Mouse (Mus musculus): Measurements from ENCODE around the gene Cars2. TPM values are rescaled to one million over a fixed set of nuclear protein-coding genes. Genes with fewer than 3 reads are reported as not detected.

Gene Cars2
- 23.3 and 25.3 TPM in 2 replicates for polyA plus RNA-seq (2015; fragmentation: Nextera tagmentation; extraction: Ambion mirVana)

DNA sequence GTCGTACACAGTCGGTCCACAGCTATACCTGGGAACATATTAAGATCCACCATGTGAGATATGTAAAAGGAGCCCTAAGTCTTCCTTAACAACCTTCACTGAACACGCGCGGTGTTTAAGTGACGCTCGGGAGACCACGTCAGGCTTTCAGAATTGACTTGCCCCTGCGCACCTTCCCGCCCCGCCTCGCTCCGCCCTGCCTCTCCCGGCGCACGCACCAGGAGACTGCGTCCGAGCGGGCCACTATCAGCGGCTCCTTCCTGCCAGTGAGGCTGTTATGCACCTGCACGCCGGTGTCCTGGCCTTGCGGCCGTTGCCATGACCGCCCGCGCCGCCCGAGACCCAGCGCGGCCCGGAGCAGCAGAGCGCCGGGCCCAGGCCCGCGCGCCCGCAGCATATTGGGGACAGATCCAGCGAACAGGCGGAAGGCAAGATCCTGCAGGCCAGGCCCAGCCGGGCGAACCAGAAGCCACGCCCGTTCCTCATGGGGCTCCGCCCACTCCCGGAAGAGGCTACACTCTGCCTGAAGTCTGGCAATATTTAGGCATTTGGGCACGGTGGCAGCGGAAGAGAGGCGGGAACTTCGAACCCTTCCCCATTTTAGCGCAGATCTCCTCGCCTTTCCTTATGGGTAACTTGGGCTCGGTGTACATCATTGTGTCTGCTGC, at the start of gene Cars2:
Gene Cars2, minus strand, starts transcription at position 503 of the 668 bp plus-strand sequence.
- Histone ChIP-seq H3K9me3 (no peaks in the 10 kb centered on the region), H3K4me2 (replicated peaks) (peak within 1 kb of the TSS; percentile 73), H3K36me3 (peaks cover 18% of the 10 kb centered on the region), H3K27me3 (no peaks in the 10 kb centered on the region), H3K4me3 (peak within 1 kb of the TSS; percentile 68), H3K4me1 (peaks cover 28% of the 10 kb centered on the region), H3K9ac (peak within 1 kb of the TSS; percentile 81), H3K27ac (peak within 1 kb of the TSS; percentile 86)
- peak; percentile 75 for ATAC-seq (ENCODE audit: low FRiP score, low read depth)
- under 1% methylated on average over 53 of the region's 53 CpGs for WGBS

GRCm38 (mm10) chr8:11593222-11593884, 42.8 kb upstream of the Cars2 start:
- Histone ChIP-seq H3K27me3 (no peaks in the 10 kb centered on the region), H3K4me2 (replicated peaks) (no peak overlapping the region), H3K9me3 (no peaks in the 10 kb centered on the region), H3K36me3 (no peaks in the 10 kb centered on the region), H3K9ac (no peak overlapping the region), H3K4me1 (peaks cover 15% of the 10 kb centered on the region), H3K27ac (no peak overlapping the region), H3K4me3 (no peak overlapping the region)
- 74% methylated on average over 12 of the region's 12 CpGs for WGBS
- no peak for ATAC-seq (ENCODE audit: low FRiP score, low read depth)

DNA sequence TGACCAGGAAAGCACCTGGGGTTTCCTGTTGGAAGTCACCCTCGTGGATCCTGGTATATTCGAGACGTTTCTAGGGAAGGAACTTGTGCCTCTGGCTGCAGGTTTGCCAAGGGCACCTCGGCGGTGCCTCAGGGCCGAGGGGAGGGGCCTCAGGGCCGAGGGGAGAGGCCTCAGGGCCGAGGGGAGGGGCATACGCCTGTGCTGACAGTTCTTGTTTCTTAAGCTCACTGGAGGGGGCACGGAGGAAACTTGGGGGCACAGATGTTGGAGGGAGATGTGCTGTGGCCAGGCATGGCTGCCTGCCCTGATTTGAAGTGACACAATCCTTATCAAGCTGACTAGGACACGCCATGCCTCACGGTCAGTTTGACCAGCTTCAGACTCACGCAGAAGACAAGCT, 41.7 kb upstream of the Cars2 start:
- Histone ChIP-seq H3K4me3 (no peak overlapping the region), H3K27me3 (no peaks in the 10 kb centered on the region), H3K9me3 (no peaks in the 10 kb centered on the region), H3K27ac (no peak overlapping the region), H3K4me1 (peaks cover 15% of the 10 kb centered on the region), H3K36me3 (no peaks in the 10 kb centered on the region), H3K9ac (no peak overlapping the region), H3K4me2 (replicated peaks) (no peak overlapping the region)
- 41% methylated on average over 13 of the region's 13 CpGs for WGBS
- no peak for ATAC-seq (ENCODE audit: low FRiP score, low read depth)

DNA sequence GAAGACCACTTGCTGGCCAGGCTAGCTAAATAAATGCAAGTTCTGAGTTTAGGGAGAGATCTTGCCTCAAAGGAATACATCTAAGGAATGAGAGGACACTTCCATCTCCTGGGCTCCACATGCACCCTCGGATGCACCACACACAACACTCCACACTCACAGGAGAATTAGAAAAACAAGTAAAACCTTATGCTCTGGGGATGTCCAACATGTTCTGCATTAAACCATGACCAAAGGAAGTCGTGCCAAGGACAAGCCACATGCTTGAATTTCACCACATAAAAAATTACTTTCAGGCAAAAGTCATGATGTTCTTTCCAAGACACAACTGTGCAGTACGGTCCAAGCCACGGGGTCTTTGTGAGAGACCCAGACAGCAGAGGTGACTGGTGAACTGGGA, 41.3 kb upstream of the Cars2 start:
- WGBS, result 70% methylated on average over 4 of the region's 4 CpGs
- ATAC-seq (ENCODE audit: low FRiP score, low read depth), result no peak
- H3K9ac ChIP-seq, result no peak overlapping the region
- H3K36me3 ChIP-seq, result no peaks in the 10 kb centered on the region
- no peak overlapping the region for H3K4me3 ChIP-seq
- H3K27ac ChIP-seq, result no peak overlapping the region
- H3K4me1 ChIP-seq, result peaks cover 17% of the 10 kb centered on the region
- H3K27me3 ChIP-seq, result no peaks in the 10 kb centered on the region
- H3K4me2 ChIP-seq (replicated peaks), result no peak overlapping the region
- no peaks in the 10 kb centered on the region for H3K9me3 ChIP-seq

- peak; percentile 62 for ATAC-seq (ENCODE audit: low FRiP score, low read depth)
- Histone ChIP-seq H3K4me1 (peaks cover 21% of the 10 kb centered on the region), H3K4me2 (replicated peaks) (peak overlapping the region; percentile 56), H3K9ac (no peak overlapping the region), H3K4me3 (no peak overlapping the region), H3K27ac (peak overlapping the region; percentile 95), H3K27me3 (no peaks in the 10 kb centered on the region), H3K36me3 (no peaks in the 10 kb centered on the region), H3K9me3 (peaks cover 10% of the 10 kb centered on the region)
- WGBS, result 10% methylated on average over 2 of the region's 2 CpGs
Observed at GRCm38 (mm10) chr8:11586374-11586745, 35.8 kb upstream of the Cars2 start.

- Histone ChIP-seq H3K4me2 (replicated peaks) (peak overlapping the region; percentile 56), H3K27me3 (no peaks in the 10 kb centered on the region), H3K9ac (0 out of 2 replicates have a peak overlapping the region, but pooled peaks have one; percentile 15), H3K9me3 (peaks cover 10% of the 10 kb centered on the region), H3K27ac (peak overlapping the region; percentile 95), H3K4me1 (peaks cover 21% of the 10 kb centered on the region), H3K36me3 (no peaks in the 10 kb centered on the region), H3K4me3 (peak overlapping the region; percentile 11)
- WGBS, result 23% methylated on average over 21 of the region's 21 CpGs
- ATAC-seq (ENCODE audit: low FRiP score, low read depth), result peak; percentile 91
Observed at GRCm38 (mm10) chr8:11585513-11586373, 35.2 kb upstream of the Cars2 start.

DNA sequence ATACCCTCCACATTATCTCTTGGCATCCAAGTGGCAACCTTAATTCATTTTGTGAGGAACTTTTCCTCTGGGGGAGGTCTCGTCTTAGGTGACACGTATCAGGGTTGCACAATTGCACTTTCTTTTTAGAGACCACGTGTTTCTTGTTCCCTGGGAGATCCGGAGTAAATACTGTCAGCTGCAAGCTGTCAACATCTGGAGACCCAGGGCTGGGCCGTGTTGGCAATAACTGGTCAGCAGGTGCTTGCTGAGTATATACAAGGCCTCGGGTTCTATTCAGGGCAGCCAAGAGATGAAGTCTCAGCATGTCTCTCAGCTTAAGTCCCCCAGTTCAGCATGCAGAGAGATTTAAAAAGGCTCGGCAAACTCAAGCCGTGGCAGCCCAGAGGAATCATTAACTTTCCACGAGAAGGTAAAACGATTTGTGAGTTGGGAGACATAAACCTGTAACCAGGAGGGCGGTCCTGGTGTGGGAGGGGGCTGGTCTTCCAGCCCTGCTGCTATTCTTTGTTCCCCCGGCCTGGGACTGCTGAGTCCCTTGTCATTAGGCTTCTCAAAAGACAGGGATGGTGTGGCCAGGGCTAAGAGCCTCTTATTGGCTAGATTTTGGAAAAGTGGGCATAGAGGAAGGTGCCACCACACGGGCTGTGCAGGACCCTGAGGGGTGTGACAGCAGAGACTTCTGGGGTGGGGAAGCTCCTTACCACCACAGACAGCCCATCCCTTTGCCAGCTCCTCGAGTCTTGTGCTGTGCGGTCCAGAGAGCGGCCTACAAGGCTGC, 25.2 kb upstream of the Cars2 start:
- no peak overlapping the region for H3K4me2 ChIP-seq (replicated peaks)
- ATAC-seq (ENCODE audit: low FRiP score, low read depth), result peak; percentile 74
- WGBS, result 36% methylated on average over 16 of the region's 16 CpGs
- H3K4me1 ChIP-seq, result peaks cover 22% of the 10 kb centered on the region
- no peaks in the 10 kb centered on the region for H3K36me3 ChIP-seq
- H3K4me3 ChIP-seq, result no peak overlapping the region
- H3K27ac ChIP-seq, result peak overlapping the region; percentile 56; the same call in 1 of the 2 replicates
- no peaks in the 10 kb centered on the region for H3K27me3 ChIP-seq
- H3K9me3 ChIP-seq, result no peaks in the 10 kb centered on the region
- H3K9ac ChIP-seq, result 0 out of 2 replicates have a peak overlapping the region, but pooled peaks have one; percentile 19

GRCm38 (mm10) chr8:11574911-11575603, 24.5 kb upstream of the Cars2 start:
- no peak overlapping the region for H3K4me2 ChIP-seq (replicated peaks)
- H3K36me3 ChIP-seq, result no peaks in the 10 kb centered on the region
- H3K4me3 ChIP-seq, result no peak overlapping the region
- H3K27ac ChIP-seq, result peak overlapping the region; percentile 56; the same call in 1 of the 2 replicates
- 52% methylated on average over 9 of the region's 9 CpGs for WGBS
- no peaks in the 10 kb centered on the region for H3K27me3 ChIP-seq
- H3K9ac ChIP-seq, result 0 out of 2 replicates have a peak overlapping the region, but pooled peaks have one; percentile 26
- ATAC-seq (ENCODE audit: low FRiP score, low read depth), result no peak
- H3K9me3 ChIP-seq, result no peaks in the 10 kb centered on the region
- H3K4me1 ChIP-seq, result peaks cover 24% of the 10 kb centered on the region

DNA sequence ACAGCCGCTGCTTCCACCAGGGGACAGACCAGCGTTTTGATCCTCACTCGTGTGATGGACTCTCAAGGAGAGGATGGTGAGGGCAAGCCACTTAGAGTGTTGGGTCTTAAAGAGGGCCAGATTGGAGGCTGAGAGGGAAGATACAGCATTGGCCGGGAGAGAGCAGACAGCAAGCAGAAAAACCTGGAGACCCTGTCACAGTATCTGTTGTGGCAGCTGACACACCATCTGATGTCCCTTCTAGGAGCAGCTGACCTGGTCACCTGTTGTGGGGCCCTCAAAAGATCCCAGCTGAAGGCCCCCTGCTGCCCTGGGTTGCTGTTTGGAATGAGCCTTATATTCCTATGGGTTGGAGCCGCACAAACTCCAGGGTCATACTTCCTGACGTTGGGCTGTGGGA, 21.8 kb upstream of the Cars2 start:
- 77% methylated on average over 6 of the region's 6 CpGs for WGBS

GRCm38 (mm10) chr8:11571950-11572349, 21.4 kb upstream of the Cars2 start:
- 86% methylated on average over 10 of the region's 10 CpGs for WGBS
- peaks cover 40% of the 10 kb centered on the region for H3K4me1 ChIP-seq
- H3K4me3 ChIP-seq, result no peak overlapping the region
- H3K9ac ChIP-seq, result no peak overlapping the region
- no peak for ATAC-seq (ENCODE audit: low FRiP score, low read depth)
- H3K36me3 ChIP-seq, result peaks cover 10% of the 10 kb centered on the region
- no peaks in the 10 kb centered on the region for H3K9me3 ChIP-seq
- no peak overlapping the region for H3K4me2 ChIP-seq (replicated peaks)
- no peak overlapping the region for H3K27ac ChIP-seq
- H3K27me3 ChIP-seq, result no peaks in the 10 kb centered on the region

More for the DNA sequence above, 21.8 kb upstream of the Cars2 start:
- ATAC-seq (ENCODE audit: low FRiP score, low read depth), result no peak
- no peak overlapping the region for H3K9ac ChIP-seq
- peaks cover 40% of the 10 kb centered on the region for H3K4me1 ChIP-seq
- H3K27me3 ChIP-seq, result no peaks in the 10 kb centered on the region
- no peak overlapping the region for H3K4me3 ChIP-seq
- no peak overlapping the region for H3K27ac ChIP-seq
- no peak overlapping the region for H3K4me2 ChIP-seq (replicated peaks)
- peaks cover 7% of the 10 kb centered on the region; the same call in 1 of the 2 replicates for H3K36me3 ChIP-seq
- no peaks in the 10 kb centered on the region for H3K9me3 ChIP-seq

DNA sequence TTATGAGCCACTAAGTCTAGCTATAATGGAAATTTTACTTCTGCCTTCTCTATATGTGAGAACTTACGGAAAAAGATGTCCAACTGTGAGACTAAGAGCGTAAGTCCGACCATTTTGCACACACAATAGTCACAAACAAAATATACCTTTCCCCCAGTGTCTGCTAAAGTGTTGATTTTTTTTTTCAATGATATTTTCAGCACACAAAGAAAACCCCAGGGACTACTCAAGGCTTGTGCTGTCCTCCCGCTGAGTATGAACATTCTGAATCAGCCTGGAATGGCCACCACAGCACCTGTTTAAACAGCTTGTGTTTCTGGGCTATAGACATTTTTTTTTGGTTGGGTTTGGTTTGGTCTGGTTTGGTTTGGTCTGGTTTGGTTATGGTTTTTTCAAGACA, 20.2 kb upstream of the Cars2 start:
- WGBS, result 93% methylated on average over 4 of the region's 4 CpGs
- H3K27me3 ChIP-seq, result no peaks in the 10 kb centered on the region
- H3K4me2 ChIP-seq (replicated peaks), result no peak overlapping the region
- no peak overlapping the region for H3K27ac ChIP-seq
- no peak overlapping the region for H3K9ac ChIP-seq
- H3K9me3 ChIP-seq, result no peaks in the 10 kb centered on the region
- H3K4me1 ChIP-seq, result peaks cover 31% of the 10 kb centered on the region
- no peak for ATAC-seq (ENCODE audit: low FRiP score, low read depth)
- no peak overlapping the region for H3K4me3 ChIP-seq
- H3K36me3 ChIP-seq, result peaks cover 20% of the 10 kb centered on the region

Measured in limb, embryonic 13.5 days (tissue).